Mouse (Mus musculus) heart, embryonic 11.5 days (tissue): ENCODE measurements around the gene Gramd2. TPM values are rescaled to one million over a fixed set of nuclear protein-coding genes. Genes with fewer than 3 reads are reported as not detected.

Experiments
- ATAC-seq: fragments of 200-750 bp; cut with Nextera tagmentation; replicated peaks from 2 replicates; pipeline ENCODE4 v1.8.0; 2017; ENCODE audit warnings: moderate library complexity; ENCODE audit not compliant: insufficient number of reproducible peaks, low FRiP score, low TSS enrichment
- H3K27ac ChIP-seq: fragments of 300-500 bp; sonication (generic); 2 replicates; pipeline ENCODE4 v1.5.1; 2014; ENCODE audit warnings: mild to moderate bottlenecking, low read depth, low read length
- H3K27me3 ChIP-seq: fragments of 300-500 bp; sonication (generic); 2 replicates; pipeline ENCODE4 v1.6.1; 2014; ENCODE audit warnings: mild to moderate bottlenecking, low read length, mixed read lengths; ENCODE audit not compliant: control insufficient read depth, insufficient read depth
- H3K36me3 ChIP-seq: fragments of 300-500 bp; sonication (generic); 2 replicates; pipeline ENCODE4 v1.6.1; 2014; ENCODE audit warnings: mild to moderate bottlenecking, low read length, moderate library complexity, mixed read lengths; ENCODE audit not compliant: control insufficient read depth, insufficient read depth
- H3K4me1 ChIP-seq: fragments of 300-500 bp; sonication (generic); 2 replicates; pipeline ENCODE4 v1.6.1; 2014; ENCODE audit warnings: low read length; ENCODE audit not compliant: control insufficient read depth, insufficient read depth
- H3K4me2 ChIP-seq: fragments of 300-500 bp; sonication (generic); 2 replicates; pipeline ENCODE4 v1.6.1; 2014; ENCODE audit warnings: mild to moderate bottlenecking, moderate library complexity
- H3K4me3 ChIP-seq: fragments of 300-500 bp; sonication (generic); 2 replicates; pipeline ENCODE4 v1.5.1; 2014; ENCODE audit warnings: low read depth, low read length
- H3K9ac ChIP-seq: fragments of 300-500 bp; sonication (generic); 2 replicates; pipeline ENCODE4 v1.6.1; 2014; ENCODE audit warnings: mild to moderate bottlenecking, low read depth, low read length, moderate library complexity
- H3K9me3 ChIP-seq: fragments of 300-500 bp; sonication (generic); replicated peaks from 2 replicates; pipeline ENCODE4 v1.6.1; 2016; ENCODE audit warnings: low read length; ENCODE audit not compliant: control insufficient read depth
- WGBS: fragments of 180-500 bp; shearing (Covaris S2); extraction: QIAGEN DNeasy Blood & Tissue Kit; methylation state at CpG from one replicate; pipeline ENCODE4 v1.1.7; 2014; ENCODE audit not compliant: insufficient replicate concordance; 5-methylcytosine and 5-hydroxymethylcytosine counted together
- polyA plus RNA-seq: library from polyadenylated mRNA; unstranded; fragments of >200 nt; fragmentation: Nextera tagmentation; extraction: Ambion mirVana; gene quantifications from 2 replicates; pipeline ENCODE4 v1.2.1, GENCODE M21; 2014

Gene Gramd2
- 0.14 and 0.31 TPM in 2 replicates for polyA plus RNA-seq

GRCm38 (mm10) chr9:59679678-59680533 lies at the start of gene Gramd2:
TSS of gene Gramd2 (plus strand) at chr9:59680144.
- Histone ChIP-seq H3K9ac (peak within 1 kb of the TSS; percentile 52), H3K36me3 (peaks cover 26% of the 10 kb centered on the region), H3K27me3 (peaks cover 18% of the 10 kb centered on the region), H3K4me3 (peak within 1 kb of the TSS; percentile 45), H3K4me2 (peak within 1 kb of the TSS; percentile 96), H3K9me3 (no peaks in the 10 kb centered on the region), H3K4me1 (peaks cover 8% of the 10 kb centered on the region; the same call in 1 of the 2 replicates), H3K27ac (0 out of 2 replicates have a peak within 1 kb of the TSS, but pooled peaks have one; percentile 46)
- peak; percentile 91 for ATAC-seq
- 1% methylated on average over 47 of the region's 47 CpGs for WGBS

GRCm38 (mm10) chr9:59638372-59638771 lies 41.6 kb upstream of the Gramd2 start:
- Histone ChIP-seq H3K4me1 (no peaks in the 10 kb centered on the region), H3K9ac (no peak overlapping the region), H3K4me3 (no peak overlapping the region), H3K36me3 (peaks cover 18% of the 10 kb centered on the region), H3K9me3 (no peaks in the 10 kb centered on the region), H3K27me3 (no peaks in the 10 kb centered on the region), H3K4me2 (no peak overlapping the region), H3K27ac (no peak overlapping the region)
- WGBS, result 84% methylated on average over 1 of the region's 1 CpGs
- no peak for ATAC-seq

- Histone ChIP-seq H3K4me1 (no peaks in the 10 kb centered on the region), H3K27me3 (no peaks in the 10 kb centered on the region), H3K4me3 (no peak overlapping the region), H3K4me2 (no peak overlapping the region), H3K27ac (no peak overlapping the region), H3K9me3 (no peaks in the 10 kb centered on the region), H3K36me3 (peaks cover 14% of the 10 kb centered on the region), H3K9ac (no peak overlapping the region)
- no peak for ATAC-seq
- WGBS, result 88% methylated on average over 4 of the region's 4 CpGs
Measured at GRCm38 (mm10) chr9:59639936-59640335, 40.0 kb upstream of the Gramd2 start.

GRCm38 (mm10) chr9:59641320-59641719 lies 38.6 kb upstream of the Gramd2 start:
- H3K4me3 ChIP-seq, result no peak overlapping the region
- no peaks in the 10 kb centered on the region for H3K4me1 ChIP-seq
- H3K9me3 ChIP-seq, result no peaks in the 10 kb centered on the region
- H3K4me2 ChIP-seq, result no peak overlapping the region
- ATAC-seq, result no peak
- H3K27me3 ChIP-seq, result no peaks in the 10 kb centered on the region
- peaks cover 11% of the 10 kb centered on the region for H3K36me3 ChIP-seq
- no peak overlapping the region for H3K27ac ChIP-seq
- 76% methylated on average over 2 of the region's 2 CpGs for WGBS
- no peak overlapping the region for H3K9ac ChIP-seq

GRCm38 (mm10) chr9:59649911-59650310 lies 30.0 kb upstream of the Gramd2 start:
- H3K9me3 ChIP-seq, result no peaks in the 10 kb centered on the region
- H3K4me3 ChIP-seq, result no peak overlapping the region
- H3K27ac ChIP-seq, result no peak overlapping the region
- no peak for ATAC-seq
- H3K27me3 ChIP-seq, result no peaks in the 10 kb centered on the region
- H3K36me3 ChIP-seq, result peaks cover 7% of the 10 kb centered on the region
- H3K9ac ChIP-seq, result no peak overlapping the region
- WGBS, result 92% methylated on average over 4 of the region's 4 CpGs
- H3K4me2 ChIP-seq, result no peak overlapping the region
- no peaks in the 10 kb centered on the region for H3K4me1 ChIP-seq

- Histone ChIP-seq H3K4me3 (no peak overlapping the region), H3K36me3 (peaks cover 7% of the 10 kb centered on the region), H3K4me1 (0 out of 2 replicates have a peak, but pooled peaks cover 2% of the 10 kb centered on the region), H3K4me2 (no peak overlapping the region), H3K9ac (no peak overlapping the region), H3K27me3 (no peaks in the 10 kb centered on the region), H3K9me3 (no peaks in the 10 kb centered on the region), H3K27ac (no peak overlapping the region)
- no peak for ATAC-seq
- 16% methylated on average over 3 of the region's 3 CpGs for WGBS
Measured at GRCm38 (mm10) chr9:59653371-59653770, 26.6 kb upstream of the Gramd2 start.

- no peaks in the 10 kb centered on the region for H3K9me3 ChIP-seq
- H3K27ac ChIP-seq, result no peak overlapping the region
- ATAC-seq, result no peak
- H3K27me3 ChIP-seq, result no peaks in the 10 kb centered on the region
- 74% methylated on average over 2 of the region's 2 CpGs for WGBS
- no peak overlapping the region for H3K4me3 ChIP-seq
- no peak overlapping the region for H3K9ac ChIP-seq
- no peak overlapping the region for H3K4me2 ChIP-seq
- H3K36me3 ChIP-seq, result 0 out of 2 replicates have a peak, but pooled peaks cover under 1% of the 10 kb centered on the region
- H3K4me1 ChIP-seq, result peaks cover 10% of the 10 kb centered on the region
Measured at GRCm38 (mm10) chr9:59654450-59654983, 25.4 kb upstream of the Gramd2 start.

GRCm38 (mm10) chr9:59655958-59656634 lies 23.8 kb upstream of the Gramd2 start, which contains the start of gene Pkm:
TSS of gene Pkm (plus strand) at chr9:59656368.
- peak within 1 kb of the TSS; percentile 98 for H3K27ac ChIP-seq
- peak within 1 kb of the TSS; percentile 76 for H3K4me2 ChIP-seq
- no peaks in the 10 kb centered on the region for H3K27me3 ChIP-seq
- H3K4me1 ChIP-seq, result peaks cover 25% of the 10 kb centered on the region
- H3K9me3 ChIP-seq, result no peaks in the 10 kb centered on the region
- peak within 1 kb of the TSS; percentile 95 for H3K4me3 ChIP-seq
- no peaks in the 10 kb centered on the region for H3K36me3 ChIP-seq
- ATAC-seq, result peak; percentile 87
- WGBS, result under 1% methylated on average over 46 of the region's 46 CpGs
- peak within 1 kb of the TSS; percentile 89 for H3K9ac ChIP-seq
